Mouse (Mus musculus) embryonic fibroblast, embryonic 13.5 days (primary cell): ENCODE data around the gene Gm20388.

Experiments used
- CTCF ChIP-seq: IDR thresholded peaks from 2 replicates; pipeline ENCODE4 v1.5.1; 2011; ENCODE audit warnings: mild to moderate bottlenecking, control low read depth, low read length, moderate library complexity, borderline replicate concordance; ENCODE audit not compliant: insufficient read depth
- POLR2A ChIP-seq: IDR thresholded peaks from 2 replicates; pipeline ENCODE4 v1.6.1; 2011; ENCODE audit warnings: low read depth, mild to moderate bottlenecking, control low read depth, low read length, moderate library complexity

- TF ChIP-seq POLR2A, result no peak
- no peak for TF ChIP-seq CTCF
Measured at GRCm38 (mm10) chr8:123022727-123023126, 3112.1 kb downstream of the Gm20388 start.
